Mouse (Mus musculus): ENCODE results near the gene Acat2.
"Not testable (repeated sequence)": the region's sequence is repeated elsewhere in the genome, so short reads cannot be mapped to it uniquely, and the experiment has no call there.

Acat2 gene

GRCm38 (mm10) chr17:12960331-12960873 lies at the start of gene Acat2:
Gene Acat2, minus strand, starts transcription at chr17:12960747.
- peak; percentile 92 for DNase-seq (ENCODE audit: low spot score)

DNA sequence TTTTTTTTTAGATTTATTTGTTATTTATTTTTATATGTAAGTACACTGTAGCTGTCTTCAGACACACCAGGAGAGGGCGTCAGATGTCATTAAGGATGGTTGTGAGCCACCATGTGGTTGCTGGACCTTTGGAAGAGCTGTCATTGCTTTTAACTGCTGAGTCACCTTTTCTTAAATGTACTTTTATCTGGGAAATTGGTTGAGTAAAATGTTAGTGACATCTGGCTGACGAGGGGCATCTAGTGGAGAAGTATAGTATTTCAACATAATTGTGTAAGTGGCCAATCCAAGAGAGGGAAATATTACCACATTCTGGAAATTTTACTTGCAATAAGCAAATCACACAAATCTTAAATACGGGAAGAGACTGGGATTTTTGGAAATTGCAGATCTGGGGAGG lies 49.3 kb upstream of the Acat2 start:
- no peak for DNase-seq (ENCODE audit: low spot score)

- no peak for DNase-seq (ENCODE audit: low spot score)
Measured at GRCm38 (mm10) chr17:13008528-13008927, 48.0 kb upstream of the Acat2 start.

DNA sequence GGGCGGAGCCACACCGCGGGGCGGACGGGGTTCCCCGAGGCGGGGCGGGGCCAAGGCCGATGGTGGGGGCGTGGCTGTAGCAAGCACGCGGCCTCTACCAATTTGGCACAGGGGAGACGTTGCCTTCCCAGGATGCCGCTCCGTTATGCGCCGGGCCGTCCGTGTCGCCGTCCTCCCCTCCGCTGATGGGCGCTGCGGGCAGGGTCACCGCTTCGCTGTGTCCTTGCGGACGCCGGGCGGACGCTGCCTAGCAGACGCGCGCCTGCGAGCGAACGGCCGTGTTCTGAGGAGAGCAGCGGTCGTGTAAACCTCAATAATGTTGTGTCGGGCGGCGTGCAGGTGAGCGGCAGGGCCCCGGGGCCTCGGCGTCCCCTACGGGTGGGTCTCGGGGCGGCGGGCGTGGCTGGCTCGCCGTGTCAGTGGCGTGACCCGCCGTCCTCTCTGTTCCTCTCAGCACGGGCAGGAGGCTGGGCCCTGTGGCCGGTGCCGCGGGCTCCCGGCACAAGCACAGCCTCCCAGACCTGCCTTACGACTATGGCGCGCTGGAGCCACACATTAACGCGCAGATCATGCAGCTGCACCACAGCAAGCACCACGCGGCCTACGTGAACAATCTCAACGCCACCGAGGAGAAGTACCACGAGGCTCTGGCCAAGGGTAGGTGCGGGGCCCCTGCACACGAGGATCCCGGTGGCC lies 47.3 kb upstream of the Acat2 start:
- peak; percentile 96 for DNase-seq (ENCODE audit: low spot score)

DNA sequence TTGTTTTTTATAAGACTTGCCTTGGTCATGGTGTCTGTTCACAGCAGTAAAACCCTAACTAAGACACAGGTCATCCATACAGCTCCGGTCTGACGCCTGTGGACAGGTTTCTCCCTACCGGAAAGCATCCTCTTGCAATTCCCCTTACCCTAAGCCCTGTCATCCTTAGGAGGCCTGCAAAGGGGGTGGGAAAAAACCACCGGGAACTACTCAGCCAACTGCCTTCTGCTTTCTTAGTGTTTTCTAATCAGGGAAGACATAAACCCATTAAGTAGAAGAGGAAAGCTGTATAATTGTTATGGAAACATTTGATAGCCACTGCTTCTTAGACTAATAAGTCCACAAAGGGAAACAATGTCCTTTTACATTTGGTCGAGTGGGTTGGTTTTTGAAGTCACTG lies 46.4 kb upstream of the Acat2 start:
- no peak for DNase-seq (ENCODE audit: low spot score)

DNA sequence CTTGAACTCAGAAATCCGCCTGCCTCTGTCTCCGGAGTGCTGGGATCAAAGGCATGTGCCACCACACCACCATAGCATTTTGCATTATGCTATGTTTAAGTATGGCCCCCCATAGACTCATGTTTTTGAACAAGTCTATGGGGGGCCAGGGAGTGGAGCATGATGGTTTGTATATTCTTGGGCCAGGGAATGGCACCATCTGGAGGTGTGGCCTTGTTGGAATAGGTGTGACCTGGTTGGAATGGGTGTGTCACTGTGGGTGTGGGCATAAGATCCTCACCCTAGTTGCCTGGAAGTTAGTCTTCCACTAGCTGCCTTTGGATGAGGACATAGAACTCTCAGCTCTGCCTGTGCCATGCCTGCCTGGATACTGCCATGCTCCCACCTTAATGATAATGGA lies 46.0 kb upstream of the Acat2 start, which contains the start of gene Sod2:
TSS of gene Sod2 (plus strand) at position 301 of the 400 bp plus-strand sequence.
- not testable (repeated sequence) for DNase-seq (ENCODE audit: low spot score)

- not testable (repeated sequence) for DNase-seq (ENCODE audit: low spot score)
Measured at GRCm38 (mm10) chr17:13004436-13004835, 43.9 kb upstream of the Acat2 start.

- DNase-seq (ENCODE audit: low spot score): not testable (repeated sequence)
Measured at GRCm38 (mm10) chr17:13002243-13002642, 41.7 kb upstream of the Acat2 start.

- DNase-seq (ENCODE audit: low spot score): no peak
Measured at GRCm38 (mm10) chr17:12999069-12999468, 38.5 kb upstream of the Acat2 start.

GRCm38 (mm10) chr17:12997890-12998289 lies 37.3 kb upstream of the Acat2 start:
- no peak for DNase-seq (ENCODE audit: low spot score)

DNA sequence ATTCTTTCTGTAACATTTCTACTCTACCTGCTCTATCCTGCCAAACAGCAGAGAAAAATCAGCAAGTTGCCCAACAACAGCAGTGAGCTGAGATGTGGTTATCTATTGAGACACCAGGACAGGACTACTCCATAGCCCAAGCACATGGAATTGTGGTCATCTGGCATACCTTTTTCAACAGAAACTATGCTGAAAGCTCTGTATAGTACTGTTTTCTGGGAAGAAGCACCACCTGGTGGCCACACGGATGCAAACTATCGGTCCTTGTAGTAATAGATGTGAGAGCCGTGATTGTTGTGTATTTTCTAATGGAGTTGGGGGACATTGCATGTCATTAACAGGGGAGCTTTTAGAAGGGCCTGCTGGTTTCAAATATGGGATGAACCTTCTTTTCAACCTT lies 35.8 kb upstream of the Acat2 start:
- no peak for DNase-seq (ENCODE audit: low spot score)

GRCm38 (mm10) chr17:12994069-12994468 lies 33.5 kb upstream of the Acat2 start, which contains the start of gene Wtap:
Gene Wtap, minus strand, starts transcription at chr17:12994169.
- no peak for DNase-seq (ENCODE audit: low spot score)

DNA sequence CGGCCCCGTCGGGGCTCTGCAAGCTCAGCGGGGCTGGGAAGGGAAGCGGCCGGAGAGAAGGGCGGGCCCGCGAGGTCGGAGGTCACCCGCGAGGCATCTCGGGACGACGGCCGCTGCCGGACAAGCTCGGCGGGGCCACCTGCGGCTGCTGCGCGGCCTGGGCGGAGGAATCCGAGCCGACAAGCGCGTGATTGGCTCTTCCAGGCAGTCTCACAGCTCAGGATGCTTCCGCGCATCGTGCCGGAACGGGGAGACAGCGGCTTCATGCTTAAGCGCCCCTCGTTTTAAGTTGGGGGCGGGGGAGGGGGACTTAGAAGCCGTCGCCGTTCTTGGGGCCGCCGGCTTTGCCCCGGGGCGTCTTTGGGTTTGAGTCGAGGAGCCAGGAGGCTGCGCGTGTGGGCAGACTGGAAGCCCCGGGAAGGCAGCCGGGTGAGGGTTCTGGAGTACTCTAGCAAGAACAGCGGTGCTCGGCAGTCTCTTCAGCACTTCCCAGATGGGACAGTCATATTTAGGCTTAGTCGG lies 32.0 kb upstream of the Acat2 start:
- DNase-seq (ENCODE audit: low spot score): peak; percentile 89

DNA sequence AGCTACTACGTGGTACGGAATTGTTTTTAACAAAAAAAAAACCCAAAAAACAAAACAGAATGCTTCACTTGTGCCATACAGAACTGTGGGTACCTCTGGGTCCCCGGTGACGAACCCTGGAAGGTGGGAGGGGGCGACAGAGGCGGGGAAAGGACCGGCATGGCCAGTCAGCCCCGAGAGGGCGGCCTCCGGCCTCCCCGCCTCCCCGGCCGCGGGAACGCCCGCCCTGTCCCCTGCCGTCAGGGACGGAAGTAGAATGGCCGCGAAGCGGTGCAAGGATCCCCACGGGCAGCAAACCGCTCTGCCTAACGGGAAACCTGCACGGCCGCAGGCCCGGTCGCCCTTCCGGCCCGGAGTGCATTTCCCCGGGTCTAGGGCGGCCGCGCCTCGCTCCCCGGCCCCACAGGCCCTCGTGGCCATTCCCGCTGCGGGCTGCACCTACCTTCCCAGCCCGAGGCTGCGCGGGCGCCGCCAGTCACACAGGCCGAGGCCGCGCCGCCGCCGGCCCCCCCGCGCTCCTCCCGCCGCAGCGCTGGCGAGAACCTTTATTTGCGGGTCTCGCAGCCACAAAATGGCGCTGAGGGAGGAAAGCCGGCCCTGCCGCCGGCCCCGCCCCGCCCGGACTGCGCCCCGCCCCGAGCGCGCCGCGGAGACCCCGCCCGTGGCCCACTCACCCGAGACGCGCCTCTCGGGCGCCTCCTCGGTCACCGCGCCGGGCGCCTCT lies 31.2 kb upstream of the Acat2 start:
- peak; percentile 75 for DNase-seq (ENCODE audit: low spot score)

DNA sequence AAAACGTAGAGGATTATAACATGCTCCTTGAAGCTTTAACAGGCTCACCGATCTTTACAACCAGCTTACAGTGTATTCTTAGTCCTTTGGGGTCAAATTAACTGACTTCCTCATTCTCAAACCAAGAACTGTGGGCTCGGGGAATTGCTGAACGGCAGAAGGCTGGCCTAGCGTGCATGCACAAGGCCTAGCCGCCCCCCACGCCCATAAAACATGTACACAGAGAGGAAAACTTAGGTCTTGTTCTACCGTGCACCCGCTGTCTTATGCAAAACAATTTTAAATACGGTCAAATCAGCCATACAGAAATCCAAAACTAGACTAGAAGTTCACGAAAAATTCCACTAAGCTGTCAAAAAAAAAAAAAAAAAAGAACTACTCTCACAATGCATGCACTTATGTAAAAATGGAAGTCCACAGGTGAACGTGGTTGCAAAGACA lies 30.7 kb upstream of the Acat2 start:
- DNase-seq (ENCODE audit: low spot score): no peak

DNA sequence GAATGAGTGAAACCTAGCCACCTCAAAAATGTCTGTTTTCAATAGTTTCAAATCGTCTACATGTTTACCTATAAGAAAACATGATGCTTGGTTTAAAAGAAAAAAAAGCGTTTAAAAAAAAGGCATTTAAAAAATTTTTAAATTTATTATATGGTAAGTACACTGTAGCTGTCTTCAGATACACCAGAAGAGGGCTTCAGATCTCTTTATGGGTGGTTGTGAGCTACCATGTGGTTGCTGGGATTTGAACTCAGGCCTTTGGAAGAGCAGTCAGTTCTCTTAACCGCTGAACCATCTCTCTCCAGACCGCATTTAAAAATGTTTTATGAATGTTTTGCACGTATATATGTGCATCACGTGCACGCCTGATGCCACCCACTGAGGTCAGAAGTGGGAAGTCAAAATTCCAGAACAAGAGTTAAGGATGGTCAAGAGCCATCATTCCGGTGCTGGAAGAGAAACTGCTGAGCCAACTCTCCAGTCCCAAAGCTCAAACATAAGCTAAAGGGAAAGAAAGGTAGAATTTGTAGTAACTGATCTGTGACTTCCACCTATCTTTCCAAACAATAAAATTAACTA lies 30.1 kb upstream of the Acat2 start:
- DNase-seq (ENCODE audit: low spot score): no peak

DNA sequence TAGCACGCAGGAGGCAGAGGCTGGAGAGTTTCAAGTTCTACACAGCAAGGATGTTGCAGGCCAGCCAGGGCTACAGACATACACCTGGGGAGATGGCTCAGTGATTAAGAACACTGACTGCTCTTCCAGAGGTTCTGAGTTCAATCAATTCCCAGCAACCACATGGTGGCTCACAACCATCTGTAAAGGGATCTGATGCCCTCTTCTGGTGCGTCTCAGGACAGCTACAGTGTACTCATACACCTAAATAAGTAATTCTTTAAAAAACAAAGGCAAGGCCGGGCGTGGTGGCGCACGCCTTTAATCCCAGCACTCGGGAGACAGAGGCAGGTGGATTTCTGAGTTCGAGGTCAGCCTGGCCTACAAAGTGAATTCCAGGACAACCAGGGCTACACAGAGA lies 27.5 kb upstream of the Acat2 start:
- not testable (repeated sequence) for DNase-seq (ENCODE audit: low spot score)

DNA sequence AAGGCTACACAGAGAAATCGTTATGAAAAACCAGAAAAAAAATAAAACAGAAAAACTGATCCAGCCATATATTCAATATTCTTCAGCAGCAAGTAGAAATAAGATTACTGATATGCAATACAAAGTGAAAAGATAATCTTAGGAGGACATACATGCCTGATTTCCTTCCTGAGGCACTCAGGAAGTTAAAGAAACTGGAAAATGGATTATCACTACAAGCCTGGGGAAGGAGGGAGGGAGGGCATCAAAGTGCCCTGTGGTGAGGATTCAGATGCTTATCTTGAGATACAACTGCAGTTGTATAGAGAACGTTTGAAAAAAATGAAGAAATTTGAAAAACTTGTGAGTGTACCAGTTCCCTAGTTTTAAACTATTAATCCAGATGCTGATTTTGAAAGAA lies 23.4 kb upstream of the Acat2 start:
- DNase-seq (ENCODE audit: low spot score): no peak

DNA sequence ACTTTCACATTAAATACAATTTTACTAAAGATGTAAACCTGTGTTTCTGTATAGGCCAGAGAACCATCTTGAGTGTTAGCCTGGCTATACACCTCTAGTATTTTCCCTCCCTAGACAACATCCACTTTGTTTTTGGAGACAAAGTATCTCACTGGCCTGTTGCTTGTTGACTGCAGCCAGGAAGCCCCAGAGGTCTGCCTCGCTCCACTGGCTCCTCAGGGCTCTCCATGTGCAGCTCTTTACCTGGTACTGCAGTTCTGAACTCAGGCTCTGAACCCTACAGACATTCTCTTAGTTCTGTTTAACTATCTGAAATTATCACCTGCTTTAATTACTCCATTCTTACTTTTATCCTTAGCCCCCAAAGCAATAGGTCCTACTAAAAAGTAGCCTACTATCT lies 18.0 kb upstream of the Acat2 start:
- no peak for DNase-seq (ENCODE audit: low spot score)

- DNase-seq (ENCODE audit: low spot score): no peak
Measured at GRCm38 (mm10) chr17:12973851-12974250, 13.3 kb upstream of the Acat2 start.

- DNase-seq (ENCODE audit: low spot score): no peak
Measured at GRCm38 (mm10) chr17:12967173-12967572, 6.6 kb upstream of the Acat2 start.

GRCm38 (mm10) chr17:12963476-12963875 lies 2.9 kb upstream of the Acat2 start:
- DNase-seq (ENCODE audit: low spot score): no peak
